Mouse (Mus musculus): ENCODE measurements at regions not wholly inside any gene's neighbourhood (a gene's known extent, or its start where the extent isn't known, plus 50 kb on each side); places are given as distances from the start of the nearest gene placed in this dataset.
A peak's percentile ranks its signal among the peaks of the same experiment; 100 is the strongest.
"Not testable (repeated sequence)": the region's sequence is repeated elsewhere in the genome, so short reads cannot be mapped to it uniquely, and the experiment has no call there.

- not testable (repeated sequence) for DNase-seq (ENCODE audit: low spot score in 2 of 2)
Measured at GRCm38 (mm10) chr14:19080001-19080400, 185.9 kb upstream of the Ube2e2 start.

DNA sequence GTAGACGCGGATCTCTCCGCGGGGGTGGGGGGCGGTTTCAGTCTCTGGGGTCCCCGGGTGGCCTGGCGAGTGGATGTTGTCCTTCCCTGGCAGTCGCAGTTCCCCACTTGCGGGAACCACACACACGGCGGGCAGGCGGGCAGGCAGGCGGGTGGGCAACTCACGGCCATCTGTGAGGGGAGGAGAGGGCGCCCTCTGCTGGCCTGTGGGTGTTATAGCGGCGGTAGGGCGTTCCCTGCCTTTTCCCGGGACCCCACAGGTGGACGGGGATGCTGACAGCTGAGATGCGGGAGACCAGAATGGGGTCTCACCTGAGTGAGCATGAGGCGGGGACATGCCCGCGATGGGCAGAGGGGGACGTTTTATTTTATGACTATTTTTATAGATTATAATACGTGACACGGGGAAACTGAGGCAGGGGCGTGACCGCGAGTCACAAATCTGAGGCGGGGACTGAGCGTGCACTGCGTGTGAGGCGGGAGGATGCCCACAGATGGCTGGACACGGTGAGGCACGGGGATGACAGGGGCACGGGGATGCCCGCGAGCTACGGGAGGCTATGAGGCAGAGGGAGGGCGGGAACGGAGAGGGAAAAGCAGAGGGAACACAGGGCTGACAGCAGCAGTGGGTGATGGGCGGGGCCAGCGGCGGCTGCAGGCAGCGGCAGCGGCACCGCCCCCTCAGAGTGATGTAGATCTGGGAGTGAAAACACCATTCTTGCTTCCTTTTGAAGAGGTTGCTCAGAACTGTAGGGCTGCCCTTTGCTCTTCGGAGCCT lies 148.1 kb upstream of the Ube2e2 start:
- peak; percentile 51 to 60 for DNase-seq (ENCODE audit: low spot score in 2 of 2)

GRCm38 (mm10) chr14:19020102-19020501 lies 126.0 kb upstream of the Ube2e2 start:
- DNase-seq (ENCODE audit: low spot score in 2 of 2) = no peak

DNA sequence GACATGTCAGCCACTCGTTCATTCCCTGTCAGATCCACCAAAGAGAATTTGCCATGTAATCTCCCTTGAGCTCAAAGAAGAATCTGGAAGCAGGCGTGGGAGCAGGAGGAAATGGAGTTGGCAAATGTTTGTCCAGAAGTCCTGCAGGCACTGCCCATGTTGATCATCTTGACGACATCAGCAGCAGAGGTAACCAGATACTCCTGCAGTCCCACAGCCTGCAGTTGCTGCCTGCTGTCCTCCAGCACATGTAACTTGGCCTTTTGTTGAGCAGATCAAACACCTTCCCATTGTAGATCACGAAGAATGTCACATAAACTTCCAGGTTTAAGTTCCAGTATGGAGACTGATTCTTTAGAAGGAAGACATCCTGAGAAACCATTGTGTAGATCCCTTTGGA lies 121.3 kb upstream of the Ube2e2 start:
- DNase-seq (ENCODE audit: low spot score in 2 of 2) = no peak

DNA sequence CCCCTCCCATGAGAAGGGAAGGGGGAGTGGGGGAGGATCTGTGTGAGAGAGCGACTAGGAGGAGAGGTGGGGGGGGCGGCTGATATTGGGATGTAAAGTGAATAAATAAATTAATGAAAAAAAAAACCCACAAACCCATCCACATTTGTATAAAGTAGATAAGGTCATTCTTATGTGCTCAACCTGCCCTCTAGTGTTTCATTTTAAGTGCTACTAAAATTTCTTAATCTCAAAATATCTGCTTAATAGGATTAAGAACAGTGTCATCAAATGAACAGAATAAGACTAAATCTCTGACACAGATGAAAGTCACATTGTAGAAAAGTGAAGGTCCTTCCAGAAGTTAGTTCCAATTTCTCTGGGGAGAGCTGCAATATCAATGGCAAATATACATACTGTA lies 119.5 kb upstream of the Ube2e2 start:
- not testable (repeated sequence) for DNase-seq (ENCODE audit: low spot score in 2 of 2)

DNA sequence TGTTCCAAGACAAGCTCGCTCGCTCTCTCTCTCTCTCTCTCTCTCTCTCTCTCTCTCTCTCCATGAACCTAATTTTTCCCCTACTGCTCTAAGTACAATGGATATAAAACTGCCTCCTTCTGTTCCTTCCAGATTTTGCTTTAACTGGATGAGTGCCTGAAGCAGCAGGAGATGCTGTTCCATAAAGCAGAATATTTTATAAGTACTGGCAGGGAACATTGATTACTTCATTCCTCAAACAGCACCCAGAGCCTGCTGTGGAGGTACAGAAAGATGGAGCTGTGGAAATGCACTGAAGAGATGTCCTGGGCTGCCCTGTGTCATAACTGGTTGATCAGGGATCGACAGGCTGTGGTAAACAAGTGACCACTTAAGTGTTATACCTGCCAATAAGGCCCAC lies 89.8 kb upstream of the Ube2e2 start:
- peak; percentile 7 to 28 for DNase-seq (ENCODE audit: low spot score in 2 of 2)

DNA sequence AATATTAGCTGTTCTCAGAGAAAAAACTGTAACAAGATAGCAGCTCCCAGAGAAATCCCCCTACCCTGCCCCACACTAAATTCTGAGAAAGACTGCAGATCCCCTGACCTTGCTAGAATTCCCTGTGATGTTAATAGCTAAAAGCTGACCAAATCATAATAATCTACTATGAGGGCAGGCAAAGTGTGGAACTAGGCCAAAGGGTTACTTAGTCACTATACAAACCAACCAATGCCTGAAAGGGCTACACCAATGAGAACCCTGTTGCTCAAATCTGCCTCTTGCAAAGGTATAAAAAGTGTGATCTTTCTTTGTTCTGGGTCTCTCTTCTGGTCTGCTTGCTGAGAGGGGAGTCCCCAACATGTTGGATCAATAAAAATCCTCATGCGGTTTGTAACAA lies 69.8 kb upstream of the Ube2e2 start:
- DNase-seq (ENCODE audit: low spot score in 2 of 2) = no peak

DNA sequence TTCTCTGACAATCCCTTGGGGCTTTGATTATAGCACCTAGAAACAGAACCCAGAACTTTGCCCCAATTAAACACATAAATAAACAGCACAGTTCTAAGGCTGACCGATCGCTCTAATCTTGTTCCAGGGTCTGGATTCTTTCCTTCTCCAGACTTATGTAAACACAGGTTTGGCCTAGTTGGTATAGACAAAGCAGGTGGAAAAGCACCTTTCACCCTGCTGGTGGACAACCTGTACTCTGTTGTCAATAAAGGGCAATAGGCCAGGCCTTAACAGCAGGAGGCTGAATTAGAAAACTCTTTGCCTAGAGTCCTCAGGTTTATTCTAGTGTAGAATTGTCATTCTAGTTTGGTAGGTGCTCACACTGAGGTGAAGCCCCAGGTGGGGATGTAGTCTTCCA lies 69.2 kb upstream of the Ube2e2 start:
- no peak for DNase-seq (ENCODE audit: low spot score in 2 of 2)
